Mouse (Mus musculus): ENCODE data around the gene Apol9a. TPM values are rescaled to one million over a fixed set of nuclear protein-coding genes. Genes with fewer than 3 reads are reported as not detected.

Gene Apol9a
- total and polyA plus RNA-seq, 3 experiments, result not detected

- no peak for DNase-seq (ENCODE audit: low read depth, low spot score)
- H3K36me3 ChIP-seq (ENCODE audit: control insufficient read depth in 1 of 2, insufficient read depth in 2 of 2, low read length in 2 of 2), result no peaks in the 10 kb centered on the region
Observed at GRCm38 (mm10) chr15:77382271-77382850, 28.6 kb downstream of the Apol9a start.

GRCm38 (mm10) chr15:77381481-77381880, 29.5 kb downstream of the Apol9a start:
- Histone ChIP-seq H3K27ac (ENCODE audit: control insufficient read depth, low read depth, low read length) (no peak overlapping the region), H3K4me1 (ENCODE audit: control insufficient read depth in 1 of 2, insufficient read depth in 2 of 2, low read length in 2 of 2) (no peaks in the 10 kb centered on the region), H3K27me3 (ENCODE audit: control insufficient read depth in 1 of 2, insufficient read depth in 2 of 2, low read length in 2 of 2) (no peaks in the 10 kb centered on the region; a peak in 1 of 4 replicates), H3K36me3 (ENCODE audit: control insufficient read depth in 1 of 2, insufficient read depth in 2 of 2, low read length in 2 of 2) (no peaks in the 10 kb centered on the region), H3K9ac (ENCODE audit: control insufficient read depth, low read depth, low read length, poor library complexity, severe bottlenecking) (no peak overlapping the region), H3K4me3 (ENCODE audit: control insufficient read depth in 1 of 2, insufficient read depth in 1 of 2, low read depth in 2 of 2, low read length in 2 of 2) (no peak overlapping the region), H3K79me2 (ENCODE audit: control insufficient read depth, insufficient read depth, low read length, poor library complexity) (no peaks in the 10 kb centered on the region), H3K9me3 (replicated peaks; ENCODE audit: insufficient read depth, low read length) (no peaks in the 10 kb centered on the region)
- TF ChIP-seq BHLHE40 (IDR thresholded peaks at IDR 0.05; ENCODE audit: borderline replicate concordance, low read depth, low read length), result no peak
- no peak for DNase-seq (ENCODE audit: low read depth, low spot score)

More at GRCm38 (mm10) chr15:77382271-77382850, 28.6 kb downstream of the Apol9a start:
- Histone ChIP-seq H3K4me3 (ENCODE audit: control insufficient read depth in 1 of 2, insufficient read depth in 1 of 2, low read depth in 2 of 2, low read length in 2 of 2) (no peak overlapping the region), H3K79me2 (ENCODE audit: control insufficient read depth, insufficient read depth, low read length, poor library complexity) (no peaks in the 10 kb centered on the region), H3K27me3 (ENCODE audit: control insufficient read depth in 1 of 2, insufficient read depth in 2 of 2, low read length in 2 of 2) (no peaks in the 10 kb centered on the region; a peak in 1 of 4 replicates), H3K9me3 (replicated peaks; ENCODE audit: insufficient read depth, low read length) (no peaks in the 10 kb centered on the region), H3K27ac (ENCODE audit: control insufficient read depth, low read depth, low read length) (no peak overlapping the region), H3K4me1 (ENCODE audit: control insufficient read depth in 1 of 2, insufficient read depth in 2 of 2, low read length in 2 of 2) (no peaks in the 10 kb centered on the region), H3K9ac (ENCODE audit: control insufficient read depth, low read depth, low read length, poor library complexity, severe bottlenecking) (no peak overlapping the region)
- TF ChIP-seq EP300 (IDR thresholded peaks at IDR 0.05; ENCODE audit: low read depth in 1 of 2, low read length in 2 of 2) (no peak), SMC3 (IDR thresholded peaks at IDR 0.05; ENCODE audit: low read depth, low read length) (no peak), USF2 (IDR thresholded peaks at IDR 0.05; ENCODE audit: borderline replicate concordance in 1 of 2, insufficient read depth in 1 of 2, low read depth in 1 of 2, low read length in 2 of 2) (no peak), ZC3H11A (IDR thresholded peaks at IDR 0.05; ENCODE audit: low read depth, low read length) (no peak)

- Histone ChIP-seq H3K27ac (ENCODE audit: control insufficient read depth, low read depth, low read length) (no peak overlapping the region), H3K4me3 (ENCODE audit: control insufficient read depth in 1 of 2, insufficient read depth in 1 of 2, low read depth in 2 of 2, low read length in 2 of 2) (no peak overlapping the region), H3K9ac (ENCODE audit: control insufficient read depth, low read depth, low read length, poor library complexity, severe bottlenecking) (no peak overlapping the region), H3K4me1 (ENCODE audit: control insufficient read depth in 1 of 2, insufficient read depth in 2 of 2, low read length in 2 of 2) (no peaks in the 10 kb centered on the region), H3K27me3 (ENCODE audit: control insufficient read depth in 1 of 2, insufficient read depth in 2 of 2, low read length in 2 of 2) (no peaks in the 10 kb centered on the region; a peak in 1 of 4 replicates), H3K79me2 (ENCODE audit: control insufficient read depth, insufficient read depth, low read length, poor library complexity) (no peaks in the 10 kb centered on the region), H3K9me3 (replicated peaks; ENCODE audit: insufficient read depth, low read length) (no peaks in the 10 kb centered on the region), H3K36me3 (ENCODE audit: control insufficient read depth in 1 of 2, insufficient read depth in 2 of 2, low read length in 2 of 2) (no peaks in the 10 kb centered on the region)
- TF ChIP-seq KAT2A (conservative IDR thresholded peaks at IDR 0.05; ENCODE audit: low read depth, low read length) (no peak), POLR2AphosphoS2 (IDR thresholded peaks at IDR 0.05; ENCODE audit: low read length) (no peak), BHLHE40 (IDR thresholded peaks at IDR 0.05; ENCODE audit: borderline replicate concordance, low read depth, low read length) (no peak), RAD21 (IDR thresholded peaks at IDR 0.05; ENCODE audit: low read depth, low read length) (no peak)
- DNase-seq (ENCODE audit: low read depth, low spot score), result no peak
Observed at GRCm38 (mm10) chr15:77379921-77380320, 31.0 kb downstream of the Apol9a start.
